In genomic region chr8:95346643-95347545, GRCm38 (mm10) we compare ENCODE assay signal across 9 mouse cellular contexts. TPM values are rescaled to one million over a fixed set of nuclear protein-coding genes. Genes with fewer than 3 reads are reported as not detected.
DNase-seq lines count a peak whose midpoint lies in the region; ATAC-seq and TF ChIP-seq lines count a peak whose summit lies in the region.
"Had no signal": no experiment of that assay in that cellular context is flagged by ENCODE, and none has a peak within 500 bp of the region (broad histone marks: within the 10 kb centered on the region; RNA-seq: fewer than 3 reads in every experiment).

No protein-coding gene starts in this region.

- no peak overlapping the region for H3K27ac ChIP-seq in CH12.LX (ENCODE audit: insufficient read depth, low read depth)
- H3K27ac ChIP-seq in embryonic facial prominence, embryonic 12.5 days, result no peak overlapping the region
- H3K27ac ChIP-seq in heart, embryonic 13.5 days (replicated peaks), result peak overlapping the region; percentile 33; the same call in 1 of the 2 replicates
- H3K27ac ChIP-seq in liver, postnatal 0 days (ENCODE audit: low read depth), result no peak overlapping the region
- 0 out of 2 replicates have a peak overlapping the region, but pooled peaks have one; percentile 5 for H3K27ac ChIP-seq in neural tube, embryonic 15.5 days (replicated peaks)
- H3K27ac ChIP-seq: heart, embryonic 15.5 days had no signal

- dilution Hi-C loops in CH12.LX (cut with MboI; ENCODE audit: extremely low pct_ligation_motif_present, extremely low pct_unique_long_range_greater_than_20kb, low sequenced_read_pairs), result no loop called here

- in situ Hi-C loops in CH12.LX (cut with MboI; ENCODE audit: low pct_ligation_motif_present, low pct_unique_long_range_greater_than_20kb, low sequenced_read_pairs), result no loop called here

- DNase-seq in CH12.LX (ENCODE audit: extremely low read depth) (peak; percentile 69), adipocyte (ENCODE audit: low spot score) (peak; percentile 71)
- DNase-seq in kidney, postnatal 10 days, result peak; percentile 87
- DNase-seq in liver, postnatal 0 days, result peak; percentile 70
- peak; percentile 47 to 60 for DNase-seq in urinary bladder, postnatal 36 days (ENCODE audit: low spot score in 2 of 2)

- peaks cover 0 to 11% of the 10 kb centered on the region in 2 experiments; a peak in 2 of 4 replicates for H3K4me1 ChIP-seq in CH12.LX (ENCODE audit: control insufficient read depth in 1 of 2, insufficient read depth in 2 of 2)
- H3K4me1 ChIP-seq in embryonic facial prominence, embryonic 12.5 days, result peaks cover 6% of the 10 kb centered on the region; the same call in 1 of the 2 replicates
- H3K4me1 ChIP-seq in heart, embryonic 13.5 days, result peaks cover 44% of the 10 kb centered on the region
- peaks cover 3% of the 10 kb centered on the region for H3K4me1 ChIP-seq in liver, postnatal 0 days (ENCODE audit: insufficient read depth)
- peaks cover 38% of the 10 kb centered on the region for H3K4me1 ChIP-seq in neural tube, embryonic 15.5 days

- H3K9me3 ChIP-seq in CH12.LX (replicated peaks; ENCODE audit: low read length), result peaks cover under 1% of the 10 kb centered on the region
- no peaks in the 10 kb centered on the region for H3K9me3 ChIP-seq in embryonic facial prominence, embryonic 12.5 days
- no peaks in the 10 kb centered on the region for H3K9me3 ChIP-seq in heart, embryonic 13.5 days
- no peaks in the 10 kb centered on the region for H3K9me3 ChIP-seq in liver, postnatal 0 days (ENCODE audit: low read length)
- H3K9me3 ChIP-seq in neural tube, embryonic 15.5 days (replicated peaks), result no peaks in the 10 kb centered on the region
- H3K9me3 ChIP-seq: heart, embryonic 15.5 days had no signal

- no peak overlapping the region for H3K4me2 ChIP-seq in CH12.LX (ENCODE audit: insufficient read depth, low read depth, poor library complexity, severe bottlenecking)
- no peak overlapping the region for H3K4me2 ChIP-seq in embryonic facial prominence, embryonic 12.5 days (replicated peaks)
- H3K4me2 ChIP-seq in heart, embryonic 13.5 days, result no peak overlapping the region
- H3K4me2 ChIP-seq in liver, postnatal 0 days (ENCODE audit: low read depth, low read length), result no peak overlapping the region
- H3K4me2 ChIP-seq in neural tube, embryonic 15.5 days, result no peak overlapping the region
- H3K4me2 ChIP-seq: heart, embryonic 15.5 days had no signal

- TF ChIP-seq POLR2A in CH12.LX (IDR thresholded peaks at IDR 0.05; ENCODE audit: low read depth, low read length), result no peak

- H3K9ac ChIP-seq in CH12.LX (ENCODE audit: insufficient read depth, low read depth), result no peak overlapping the region
- H3K9ac ChIP-seq in embryonic facial prominence, embryonic 12.5 days, result no peak overlapping the region
- no peak overlapping the region; the same call in 1 of the 2 replicates for H3K9ac ChIP-seq in heart, embryonic 13.5 days
- no peak overlapping the region for H3K9ac ChIP-seq in liver, postnatal 0 days (replicated peaks)
- no peak overlapping the region for H3K9ac ChIP-seq in neural tube, embryonic 15.5 days (replicated peaks)
- H3K9ac ChIP-seq: heart, embryonic 15.5 days had no signal

- peak; percentile 78 for TF ChIP-seq RAD21 in CH12.LX (IDR thresholded peaks at IDR 0.05; ENCODE audit: low read depth, low read length)

- H3K79me2 ChIP-seq in CH12.LX (replicated peaks; ENCODE audit: control insufficient read depth, extremely low read depth, insufficient read depth, poor library complexity, severe bottlenecking), result no peaks in the 10 kb centered on the region

- 32% methylated on average over 8 of the region's 8 CpGs for WGBS in embryonic facial prominence, embryonic 12.5 days
- 18% methylated on average over 8 of the region's 8 CpGs for WGBS in heart, embryonic 13.5 days
- WGBS in liver, postnatal 0 days (ENCODE audit: insufficient replicate concordance), result 48% methylated on average over 8 of the region's 8 CpGs
- WGBS in neural tube, embryonic 15.5 days, result 17% methylated on average over 8 of the region's 8 CpGs

- no peak for TF ChIP-seq EP300 in CH12.LX (IDR thresholded peaks at IDR 0.05; ENCODE audit: low read length)
- no peak for TF ChIP-seq EP300 in liver, postnatal 0 days (IDR thresholded peaks at IDR 0.05; ENCODE audit: low read depth)

- peaks cover 3 to 50% of the 10 kb centered on the region in 2 experiments for H3K36me3 ChIP-seq in CH12.LX (replicated peaks in 1 of 2; ENCODE audit: control insufficient read depth in 1 of 2, insufficient read depth in 1 of 2, low read length in 1 of 2)
- peaks cover 23% of the 10 kb centered on the region; the same call in 1 of the 2 replicates for H3K36me3 ChIP-seq in embryonic facial prominence, embryonic 12.5 days
- peaks cover 44% of the 10 kb centered on the region for H3K36me3 ChIP-seq in heart, embryonic 13.5 days
- H3K36me3 ChIP-seq in liver, postnatal 0 days (replicated peaks; ENCODE audit: insufficient read depth, low read length), result peaks cover 22% of the 10 kb centered on the region
- peaks cover 32% of the 10 kb centered on the region for H3K36me3 ChIP-seq in neural tube, embryonic 15.5 days

- TF ChIP-seq CTCF in CH12.LX (conservative IDR thresholded peaks at IDR 0.05 in 1 of 2, IDR thresholded peaks at IDR 0.05 in 1 of 2; ENCODE audit: low read depth in 2 of 2, low read length in 2 of 2), result peak; percentile 39 to 79; a peak in 3 of 4 replicates
- peak; percentile 78 for TF ChIP-seq CTCF in liver, postnatal 0 days (IDR thresholded peaks at IDR 0.05; ENCODE audit: low read depth)

- ATAC-seq in embryonic facial prominence, embryonic 12.5 days (ENCODE audit: insufficient number of reproducible peaks, insufficient read depth, low FRiP score, low TSS enrichment), result 0 out of 2 replicates have a peak, but pooled peaks have one; percentile 30
- no peak for ATAC-seq in heart, embryonic 13.5 days (ENCODE audit: extremely low read depth, insufficient number of reproducible peaks, low FRiP score, low TSS enrichment)
- ATAC-seq in liver, postnatal 0 days, result peak; percentile 29; the same call in 1 of the 2 replicates
- peak; percentile 49 for ATAC-seq in neural tube, embryonic 15.5 days (ENCODE audit: low FRiP score)

- no peak overlapping the region for H3K4me3 ChIP-seq in CH12.LX (replicated peaks in 1 of 3; ENCODE audit: low read depth in 2 of 3, low read length in 2 of 3, poor library complexity in 1 of 3)
- H3K4me3 ChIP-seq in embryonic facial prominence, embryonic 12.5 days, result no peak overlapping the region
- H3K4me3 ChIP-seq in heart, embryonic 13.5 days, result no peak overlapping the region
- H3K4me3 ChIP-seq in liver, postnatal 0 days (ENCODE audit: low read depth, low read length), result no peak overlapping the region
- no peak overlapping the region for H3K4me3 ChIP-seq in neural tube, embryonic 15.5 days (replicated peaks)
- H3K4me3 ChIP-seq: heart, embryonic 15.5 days had no signal

- H3K27me3 ChIP-seq in CH12.LX (replicated peaks), result no peaks in the 10 kb centered on the region
- H3K27me3 ChIP-seq in embryonic facial prominence, embryonic 12.5 days, result peaks cover 6% of the 10 kb centered on the region
- H3K27me3 ChIP-seq in heart, embryonic 13.5 days (replicated peaks), result no peaks in the 10 kb centered on the region
- H3K27me3 ChIP-seq in liver, postnatal 0 days (ENCODE audit: insufficient read depth, low read length), result peaks cover 11% of the 10 kb centered on the region
- no peaks in the 10 kb centered on the region for H3K27me3 ChIP-seq in neural tube, embryonic 15.5 days (replicated peaks)
- H3K27me3 ChIP-seq: heart, embryonic 15.5 days had no signal

RNA-seq across cellular contexts. Expression of gene Mmp15, which starts 5.2 kb away (rescaled TPM):
- total RNA-seq in CH12.LX (2012; rRNA removed), result 0.04 TPM in 2 replicates
- total RNA-seq in CH12.LX (2014; rRNA removed), result not detected in 2 replicates
- 0.44 TPM in 1 of 2 replicates, not detected in the other for polyA plus RNA-seq in CH12.LX (2012; ENCODE audit: insufficient read length, low read depth)
- 17.6 and 17.9 TPM in 2 replicates for polyA plus RNA-seq in embryonic facial prominence, embryonic 12.5 days (2016; fragmentation: Nextera tagmentation; extraction: Ambion mirVana)
- 42.5 and 43.4 TPM in 2 replicates for polyA plus RNA-seq in heart, embryonic 13.5 days (2015; fragmentation: Nextera tagmentation; extraction: Ambion mirVana)
- 0.66 and 0.76 TPM in 2 replicates for polyA plus RNA-seq in liver, postnatal 0 days (2015; fragmentation: Nextera tagmentation; extraction: Ambion mirVana)
- 20.9 and 21.4 TPM in 2 replicates for polyA plus RNA-seq in neural tube, embryonic 15.5 days (2015; fragmentation: Nextera tagmentation; extraction: Ambion mirVana)

RNA-seq across cellular contexts. Expression of gene Usb1, which starts 14.8 kb away (rescaled TPM):
- 15.2 and 17.8 TPM in 2 replicates for total RNA-seq in CH12.LX (2012; rRNA removed)
- total RNA-seq in CH12.LX (2014; rRNA removed), result 17.7 and 25.0 TPM in 2 replicates
- polyA plus RNA-seq in CH12.LX (2012; ENCODE audit: insufficient read length, low read depth), result 15.7 and 16.4 TPM in 2 replicates
- 44.8 and 48.2 TPM in 2 replicates for polyA plus RNA-seq in embryonic facial prominence, embryonic 12.5 days (2016; fragmentation: Nextera tagmentation; extraction: Ambion mirVana)
- polyA plus RNA-seq in heart, embryonic 13.5 days (2015; fragmentation: Nextera tagmentation; extraction: Ambion mirVana), result 25.5 and 29.1 TPM in 2 replicates
- polyA plus RNA-seq in liver, postnatal 0 days (2015; fragmentation: Nextera tagmentation; extraction: Ambion mirVana), result 10.9 and 12.0 TPM in 2 replicates
- 30.1 and 33.0 TPM in 2 replicates for polyA plus RNA-seq in neural tube, embryonic 15.5 days (2015; fragmentation: Nextera tagmentation; extraction: Ambion mirVana)

RNA-seq across cellular contexts. Expression of gene Zfp319, which starts 15.1 kb away (rescaled TPM):
- total RNA-seq in CH12.LX (2012; rRNA removed), result 2.0 and 2.1 TPM in 2 replicates
- 0.81 and 0.83 TPM in 2 replicates for total RNA-seq in CH12.LX (2014; rRNA removed)
- polyA plus RNA-seq in CH12.LX (2012; ENCODE audit: insufficient read length, low read depth), result 2.7 and 3.3 TPM in 2 replicates
- 14.2 and 14.4 TPM in 2 replicates for polyA plus RNA-seq in embryonic facial prominence, embryonic 12.5 days (2016; fragmentation: Nextera tagmentation; extraction: Ambion mirVana)
- 5.6 and 5.9 TPM in 2 replicates for polyA plus RNA-seq in heart, embryonic 13.5 days (2015; fragmentation: Nextera tagmentation; extraction: Ambion mirVana)
- 0.94 and 0.97 TPM in 2 replicates for polyA plus RNA-seq in liver, postnatal 0 days (2015; fragmentation: Nextera tagmentation; extraction: Ambion mirVana)
- 12.4 and 12.6 TPM in 2 replicates for polyA plus RNA-seq in neural tube, embryonic 15.5 days (2015; fragmentation: Nextera tagmentation; extraction: Ambion mirVana)

RNA-seq across cellular contexts. Expression of gene Tepp, which starts 36.5 kb away (rescaled TPM):
- not detected in 2 replicates for total RNA-seq in CH12.LX (2012; rRNA removed)
- not detected in 2 replicates for total RNA-seq in CH12.LX (2014; rRNA removed)
- not detected in 2 replicates for polyA plus RNA-seq in CH12.LX (2012; ENCODE audit: insufficient read length, low read depth)
- polyA plus RNA-seq in embryonic facial prominence, embryonic 12.5 days (2016; fragmentation: Nextera tagmentation; extraction: Ambion mirVana), result 0.99 TPM in 1 of 2 replicates, not detected in the other
- polyA plus RNA-seq in heart, embryonic 13.5 days (2015; fragmentation: Nextera tagmentation; extraction: Ambion mirVana), result 0.40 TPM in 1 of 2 replicates, not detected in the other
- not detected in 2 replicates for polyA plus RNA-seq in liver, postnatal 0 days (2015; fragmentation: Nextera tagmentation; extraction: Ambion mirVana)
- polyA plus RNA-seq in neural tube, embryonic 15.5 days (2015; fragmentation: Nextera tagmentation; extraction: Ambion mirVana), result 1.7 and 2.5 TPM in 2 replicates

RNA-seq across cellular contexts. Expression of gene Cngb1, which starts 40.5 kb away (rescaled TPM):
- total RNA-seq in CH12.LX (2012; rRNA removed) (not detected in 2 replicates), CH12.LX (2014; rRNA removed) (not detected in 2 replicates)
- polyA plus RNA-seq in CH12.LX (2012; ENCODE audit: insufficient read length, low read depth), result not detected in 2 replicates
- 0.13 and 0.17 TPM in 2 replicates for polyA plus RNA-seq in embryonic facial prominence, embryonic 12.5 days (2016; fragmentation: Nextera tagmentation; extraction: Ambion mirVana)
- 0.47 and 0.55 TPM in 2 replicates for polyA plus RNA-seq in heart, embryonic 13.5 days (2015; fragmentation: Nextera tagmentation; extraction: Ambion mirVana)
- polyA plus RNA-seq in liver, postnatal 0 days (2015; fragmentation: Nextera tagmentation; extraction: Ambion mirVana), result 0.08 and 0.29 TPM in 2 replicates
- 0.26 and 0.86 TPM in 2 replicates for polyA plus RNA-seq in neural tube, embryonic 15.5 days (2015; fragmentation: Nextera tagmentation; extraction: Ambion mirVana)

Comparison
In these comparisons a context has a peak if more than half of its experiments do, and no peak if none do; other contexts are left out.
1. H3K27ac ChIP-seq: peak in heart, embryonic 13.5 days (single experiment) and neural tube, embryonic 15.5 days (single experiment); none in CH12.LX (single experiment), embryonic facial prominence, embryonic 12.5 days (single experiment) and liver, postnatal 0 days (single experiment).
2. RNA of gene Mmp15, which starts 5.2 kb away (polyA plus RNA-seq): 42.5 to 43.4 TPM in heart, embryonic 13.5 days, 20.9 to 21.4 TPM in neural tube, embryonic 15.5 days and 17.6 to 17.9 TPM in embryonic facial prominence, embryonic 12.5 days; 0.66 to 0.76 TPM in liver, postnatal 0 days and 0.44 TPM in CH12.LX; every median in the first group is over 10 times any median in the second.
3. Peak in every context shown above with its lines, with median percentiles within 50 percentile points of each other: DNase-seq.